Mouse (Mus musculus) liver, adult 2 months (tissue): Measurements from ENCODE around the gene Vcan.

ENCODE experiments used
- CTCF ChIP-seq: fragments of 200-500 bp; IDR thresholded peaks from 2 replicates; pipeline ENCODE4 v1.5.1; 2011; ENCODE audit warnings: low read depth, low read length, control low read depth
- POLR2A ChIP-seq: fragments of 200-500 bp; IDR thresholded peaks from 2 replicates; pipeline ENCODE4 v1.6.1; 2011; ENCODE audit warnings: low read length, control low read depth; ENCODE audit not compliant: insufficient read depth; ENCODE audit errors: extremely low read depth

- TF ChIP-seq POLR2A = no peak
- TF ChIP-seq CTCF = no peak
Observed at GRCm38 (mm10) chr13:89777764-89778163, 35.5 kb upstream of the Vcan start.
